Mouse (Mus musculus): ENCODE results near the gene Ccdc146. TPM values are rescaled to one million over a fixed set of nuclear protein-coding genes. Genes with fewer than 3 reads are reported as not detected.

Gene Ccdc146
- total RNA-seq, 2 experiments from 2014 or later: 5.2 TPM; not detected in 1

DNA sequence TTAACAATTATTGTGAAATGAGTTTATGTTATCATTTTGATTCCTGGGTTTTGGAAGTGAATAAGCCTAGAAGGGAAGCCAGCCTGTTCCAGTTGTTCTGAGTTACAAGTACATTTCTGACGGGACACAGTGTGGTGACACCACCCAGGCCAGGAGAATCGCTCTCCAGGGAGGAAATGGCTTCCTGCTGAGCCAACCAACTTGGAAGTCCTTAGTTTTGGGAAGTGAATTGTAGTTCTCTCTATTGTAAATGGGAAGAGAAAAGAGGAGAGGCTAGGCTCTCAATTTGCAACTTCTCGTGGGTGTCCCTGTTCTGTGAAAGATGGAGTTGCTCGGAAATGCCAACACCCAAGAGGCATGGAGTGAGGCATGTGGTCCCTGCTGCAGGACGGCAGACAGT lies 155.0 kb downstream of the Ccdc146 start:
- no peak for ATAC-seq (replicated peaks; ENCODE audit: poor library complexity, severe bottlenecking)

GRCm38 (mm10) chr5:21267090-21267489 lies 157.4 kb downstream of the Ccdc146 start:
- ATAC-seq (replicated peaks; ENCODE audit: poor library complexity, severe bottlenecking): peak; percentile 73

GRCm38 (mm10) chr5:21265049-21265448 lies 159.4 kb downstream of the Ccdc146 start:
- peak; percentile 64 for ATAC-seq (replicated peaks; ENCODE audit: poor library complexity, severe bottlenecking)

- no peak for ATAC-seq (replicated peaks; ENCODE audit: poor library complexity, severe bottlenecking)
These were observed 160.0 kb downstream of the Ccdc146 start for GRCm38 (mm10) chr5:21264352-21265021.

- no peak for ATAC-seq (replicated peaks; ENCODE audit: poor library complexity, severe bottlenecking)
These were observed 161.0 kb downstream of the Ccdc146 start for GRCm38 (mm10) chr5:21263202-21264055.

- no peak for ATAC-seq (replicated peaks; ENCODE audit: poor library complexity, severe bottlenecking)
These were observed 163.2 kb downstream of the Ccdc146 start for GRCm38 (mm10) chr5:21261202-21261844.

- ATAC-seq (replicated peaks; ENCODE audit: poor library complexity, severe bottlenecking): peak; percentile 54
These were observed 163.7 kb downstream of the Ccdc146 start for GRCm38 (mm10) chr5:21260746-21261145.

DNA sequence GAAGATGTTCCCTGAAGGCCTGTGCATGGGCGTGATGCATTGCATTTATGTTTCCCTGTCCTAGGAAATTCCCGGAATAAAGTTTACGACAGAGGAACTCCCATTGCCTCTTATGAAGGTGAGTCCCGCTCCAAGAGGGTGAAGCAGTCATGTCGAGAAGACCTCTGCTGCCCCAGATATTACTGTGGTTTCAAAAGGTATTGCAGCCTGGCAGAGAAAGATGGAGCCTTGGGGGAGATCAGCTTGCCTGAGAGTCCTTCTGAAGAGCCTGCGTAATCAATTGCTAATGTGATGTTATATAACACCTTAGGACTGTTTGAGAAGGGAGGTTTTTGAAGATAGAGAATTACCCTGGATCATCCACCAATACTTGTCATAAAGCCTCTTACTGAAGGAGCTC lies 166.7 kb downstream of the Ccdc146 start:
- 0 out of 2 replicates have a peak, but pooled peaks have one; percentile 28 for ATAC-seq (replicated peaks; ENCODE audit: poor library complexity, severe bottlenecking)

DNA sequence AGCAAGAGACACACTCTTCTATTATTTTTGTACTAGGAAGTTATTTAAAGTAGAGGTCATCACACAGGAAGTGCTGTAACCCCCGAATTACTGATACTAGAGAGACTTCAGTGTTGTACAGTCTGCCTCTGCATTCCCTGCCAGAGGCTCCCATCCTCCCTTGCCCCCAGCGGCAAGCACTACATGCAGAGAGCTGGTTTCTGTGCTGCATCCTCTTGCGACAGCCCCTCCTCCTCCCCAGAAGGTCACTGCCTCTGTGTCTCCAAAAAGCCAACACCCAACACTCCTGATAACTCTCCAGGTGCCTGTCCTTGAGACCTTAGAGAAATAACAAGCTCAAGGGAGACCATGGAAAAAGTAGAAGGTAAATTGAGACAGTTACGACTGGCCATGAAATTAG lies 167.4 kb downstream of the Ccdc146 start:
- ATAC-seq (replicated peaks; ENCODE audit: poor library complexity, severe bottlenecking): 0 out of 2 replicates have a peak, but pooled peaks have one; percentile 26

DNA sequence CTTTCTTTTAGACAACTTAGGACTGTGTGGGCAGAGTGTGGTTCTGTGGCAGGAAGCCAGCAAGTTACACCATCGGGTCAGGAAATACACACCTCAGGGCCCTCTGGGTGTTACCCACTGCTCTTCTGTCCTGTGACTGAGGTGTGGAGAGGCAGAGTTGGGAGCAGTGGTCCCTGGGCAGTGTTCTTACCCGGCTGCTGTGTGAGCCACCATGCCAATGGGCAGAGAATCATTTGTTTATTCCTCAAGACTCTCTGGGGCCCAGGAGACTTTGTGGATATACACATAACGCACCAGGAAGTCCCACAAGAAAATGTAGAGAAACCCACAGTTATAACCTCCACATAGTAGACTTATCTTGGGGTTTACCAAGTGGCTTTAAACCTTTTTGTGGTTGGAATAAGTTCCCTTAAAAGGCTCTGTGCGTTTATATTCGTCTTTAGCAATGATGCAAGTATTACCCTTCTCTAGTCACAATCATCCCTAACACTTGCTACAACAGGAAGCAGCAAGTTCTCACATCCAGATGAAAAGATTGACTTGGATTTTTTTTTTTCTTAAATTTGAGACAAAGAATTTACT lies 168.8 kb downstream of the Ccdc146 start:
- ATAC-seq (replicated peaks; ENCODE audit: poor library complexity, severe bottlenecking): peak; percentile 72

DNA sequence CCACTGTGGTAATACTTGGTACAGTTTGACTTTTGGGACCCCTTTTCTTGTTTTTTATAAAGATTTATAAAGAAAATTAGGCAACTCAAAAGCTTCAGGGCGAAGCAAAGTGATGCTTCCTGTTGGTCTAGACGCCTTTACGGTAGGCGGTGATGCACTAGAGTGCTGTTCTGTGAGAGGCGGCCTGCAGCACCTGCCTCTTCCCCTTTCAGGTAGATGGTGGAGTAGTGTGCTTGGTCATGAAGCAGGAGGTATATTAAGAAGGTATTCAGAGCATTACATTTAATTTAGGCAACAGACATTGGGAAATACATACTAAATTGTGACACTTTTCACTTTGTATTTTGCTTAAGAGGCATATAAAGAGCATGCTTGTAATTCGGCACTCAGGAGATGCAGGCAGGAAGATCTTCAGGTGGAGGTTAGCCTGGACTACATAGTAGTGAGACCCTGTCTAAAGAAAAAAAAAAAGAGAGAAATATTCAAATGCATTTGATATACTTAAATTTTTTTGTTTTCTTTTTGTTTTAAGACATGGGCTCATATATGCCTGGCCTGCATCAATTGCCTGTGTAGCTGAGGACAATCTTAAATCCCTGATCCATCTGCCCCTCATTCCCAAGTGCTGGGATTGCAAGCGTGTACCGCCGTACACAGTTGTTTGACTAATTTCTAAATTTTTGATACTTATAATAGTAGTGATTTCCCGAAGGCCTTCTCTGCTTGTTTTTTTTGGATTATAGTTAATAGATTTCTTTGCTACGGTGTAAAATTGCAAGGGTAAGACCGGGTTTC lies 169.5 kb downstream of the Ccdc146 start:
- peak; percentile 43 for ATAC-seq (replicated peaks; ENCODE audit: poor library complexity, severe bottlenecking)

DNA sequence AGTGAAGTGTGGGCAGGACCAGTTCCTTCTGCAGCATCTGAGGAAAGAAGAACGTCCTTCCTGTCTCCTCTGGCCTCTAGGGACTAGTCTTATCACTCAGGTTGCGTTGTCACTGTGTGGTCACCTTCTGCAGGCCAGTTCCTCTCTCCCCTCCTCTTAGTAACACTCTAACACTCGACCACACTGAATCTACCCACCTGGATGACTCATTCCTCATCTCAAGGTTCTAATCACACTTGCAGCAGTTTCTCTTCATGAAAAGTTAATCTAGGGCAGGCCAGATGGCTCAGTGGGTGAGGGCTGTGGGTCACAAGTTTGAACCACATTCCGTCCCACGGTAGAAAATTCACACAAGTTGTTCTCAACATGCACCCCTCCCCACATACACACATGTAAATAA lies 175.6 kb downstream of the Ccdc146 start:
- ATAC-seq (replicated peaks; ENCODE audit: poor library complexity, severe bottlenecking): peak; percentile 40

GRCm38 (mm10) chr5:21247916-21248315 lies 176.6 kb downstream of the Ccdc146 start:
- no peak for ATAC-seq (replicated peaks; ENCODE audit: poor library complexity, severe bottlenecking)

GRCm38 (mm10) chr5:21246794-21247193 lies 177.7 kb downstream of the Ccdc146 start:
- ATAC-seq (replicated peaks; ENCODE audit: poor library complexity, severe bottlenecking): peak; percentile 20; the same call in 1 of the 2 replicates

DNA sequence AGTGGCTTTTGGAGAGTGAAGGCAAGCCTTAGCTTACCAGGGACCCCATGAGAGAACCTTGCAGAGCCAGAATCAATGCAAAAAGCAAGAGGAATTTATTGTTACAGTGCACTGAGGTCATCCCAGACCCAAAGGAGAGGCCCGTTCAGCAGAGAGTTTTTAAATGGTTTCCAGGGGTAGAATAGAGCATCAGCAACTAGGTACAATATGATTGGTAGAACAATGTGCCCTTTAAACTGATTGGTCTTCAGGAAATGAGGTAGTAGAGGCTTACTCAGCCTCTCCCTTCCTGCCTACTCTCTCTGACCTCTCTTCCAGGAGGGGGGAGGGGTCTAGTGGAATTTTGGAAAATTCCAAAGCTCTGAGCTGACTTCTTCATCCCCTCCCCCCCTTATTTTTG lies 179.2 kb downstream of the Ccdc146 start:
- ATAC-seq (replicated peaks; ENCODE audit: poor library complexity, severe bottlenecking): no peak

DNA sequence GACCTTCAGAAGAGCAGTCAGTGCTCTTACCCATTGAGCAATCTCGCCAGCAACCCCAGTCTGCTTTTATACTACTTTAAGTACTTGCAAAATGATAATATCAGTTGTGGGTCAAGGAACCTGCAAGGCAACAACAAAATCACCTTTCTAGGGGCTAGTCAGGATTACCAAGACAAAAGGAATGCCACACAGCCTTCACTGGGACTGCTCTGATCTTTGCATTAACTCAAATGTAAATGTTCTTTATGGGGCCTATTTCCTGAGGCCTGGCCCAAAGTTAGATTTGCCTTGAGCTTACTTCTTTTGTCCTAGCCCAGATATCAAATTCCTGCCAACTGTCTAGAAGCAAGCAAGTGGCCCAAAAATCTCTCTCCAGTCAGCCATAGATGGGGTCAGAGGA lies 179.9 kb downstream of the Ccdc146 start:
- ATAC-seq (replicated peaks; ENCODE audit: poor library complexity, severe bottlenecking): no peak
